Mouse (Mus musculus) heart, postnatal 14 days (tissue): ENCODE measurements around the gene Snx30. TPM values are rescaled to one million over a fixed set of nuclear protein-coding genes. Genes with fewer than 3 reads are reported as not detected.

Experiments used
- DNase-seq, 2 experiments: peaks; one replicate each; pipeline ENCODE4 v3.0.0; 2021 to 2022
- intact Hi-C: fragments of 180-260 bp; cut with DNase I; formaldehyde crosslinking; loops from one replicate; pipeline ENCODE4 v1.15.1; 2025
- total RNA-seq, 2 experiments: library from RNA; stranded (reverse); gene quantifications; 2 replicates each; pipeline ENCODE4 v1.2.3; 2021

Snx30 gene
- total RNA-seq, 2 experiments from 2014 or later = 5.0 to 8.2 TPM

GRCm38 (mm10) chr4:59819054-59819472, 13.4 kb downstream of the Snx30 start:
- intact Hi-C loops = no loop called here
- DNase-seq = no peak

GRCm38 (mm10) chr4:59819477-59820022, 13.9 kb downstream of the Snx30 start:
- peak in 1 of 2 experiments; percentile 22 for DNase-seq
- intact Hi-C loops = no loop called here

DNA sequence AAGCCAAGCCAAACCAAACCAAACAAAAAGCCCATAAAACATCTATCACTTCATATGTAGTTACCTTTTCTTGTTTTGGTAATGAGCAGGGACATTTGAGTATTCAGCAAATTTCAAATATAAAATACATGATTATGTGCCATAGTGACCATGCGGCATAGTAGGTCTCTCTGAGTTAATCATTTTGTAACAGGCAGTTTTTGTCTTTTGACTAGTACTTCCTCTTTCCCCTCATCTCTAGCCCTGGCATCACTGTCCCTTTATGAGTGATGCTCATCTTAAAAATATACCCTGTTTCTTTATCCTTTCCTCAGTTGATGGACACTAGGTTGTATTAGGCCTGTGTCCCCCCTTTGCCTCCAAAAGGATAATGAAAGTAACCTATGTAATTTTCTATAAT, 15.9 kb downstream of the Snx30 start:
- intact Hi-C loops = no loop called here
- DNase-seq = no peak

- no peak for DNase-seq
- intact Hi-C loops = no loop called here
These were observed 16.5 kb downstream of the Snx30 start for GRCm38 (mm10) chr4:59822119-59822518.

DNA sequence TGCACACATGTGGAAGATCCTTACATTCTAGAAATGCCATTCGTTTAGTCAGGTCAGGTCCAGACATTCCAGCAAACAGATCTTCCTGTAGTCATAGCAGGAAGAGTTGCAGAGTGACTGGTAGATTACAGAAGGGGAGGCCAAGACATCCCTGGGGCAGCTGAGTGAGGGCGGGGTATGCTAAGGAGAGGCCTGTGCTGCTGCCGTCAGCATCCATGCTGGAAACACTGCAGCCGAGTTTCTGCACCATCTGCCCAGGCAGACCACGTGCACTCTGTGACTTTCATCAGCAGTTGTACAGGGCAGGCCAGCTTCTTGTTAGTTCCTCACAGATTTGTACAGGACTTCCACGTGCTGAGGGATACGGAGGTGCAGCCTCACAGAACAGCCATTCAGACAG, 17.8 kb downstream of the Snx30 start:
- intact Hi-C loops = no loop called here

GRCm38 (mm10) chr4:59824860-59825259, 19.2 kb downstream of the Snx30 start:
- no peak for DNase-seq
- intact Hi-C loops = no loop called here

More for the DNA sequence above, 17.8 kb downstream of the Snx30 start:
- peak in 1 of 2 experiments; percentile 38 for DNase-seq

GRCm38 (mm10) chr4:59825634-59826033, 20.0 kb downstream of the Snx30 start:
- DNase-seq = no peak
- intact Hi-C loops = no loop called here

GRCm38 (mm10) chr4:59826381-59826780, 20.7 kb downstream of the Snx30 start:
- intact Hi-C loops = no loop called here
- DNase-seq = no peak

DNA sequence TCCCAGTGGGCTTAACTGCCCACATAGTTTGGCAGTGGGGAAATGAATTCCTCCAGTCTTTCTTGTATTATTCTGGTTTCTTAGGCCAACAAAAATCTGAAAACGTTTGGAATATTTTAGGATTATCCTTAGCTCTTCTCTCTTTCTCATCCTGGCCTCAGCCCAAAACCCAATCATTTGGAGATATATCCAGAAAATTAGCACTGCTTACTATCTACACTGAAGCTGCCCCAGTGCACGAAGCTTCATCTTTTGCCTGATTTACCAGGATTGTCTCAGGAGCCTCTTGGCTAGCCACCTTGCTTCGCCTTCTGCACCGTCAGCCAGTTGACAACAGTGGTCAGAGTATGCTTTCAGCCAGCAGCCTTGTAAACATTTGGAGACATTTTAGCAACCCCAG, 23.4 kb downstream of the Snx30 start:
- DNase-seq = no peak
- intact Hi-C loops = no loop called here

DNA sequence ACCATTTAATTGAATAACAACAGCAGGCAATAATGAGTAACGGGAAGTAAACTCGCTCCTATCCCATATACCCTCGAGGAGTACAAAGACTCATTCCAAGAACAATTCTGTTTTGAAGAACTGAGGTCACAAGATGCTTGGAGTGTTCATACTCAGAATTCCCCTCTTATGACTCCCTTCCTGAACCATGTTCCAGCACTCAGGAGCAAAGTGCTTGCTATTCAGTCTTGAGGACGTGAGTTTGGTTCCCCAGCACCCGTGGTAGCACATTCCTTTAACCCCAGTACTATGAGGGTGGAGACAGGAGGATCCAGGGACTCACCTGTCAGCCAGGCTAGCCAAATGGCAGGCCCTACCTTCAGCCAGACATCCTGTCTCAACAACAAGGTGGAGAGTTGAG, 25.4 kb downstream of the Snx30 start:
- no peak for DNase-seq
- intact Hi-C loops = no loop called here

- intact Hi-C loops = no loop called here
- DNase-seq = no peak
These were observed 27.2 kb downstream of the Snx30 start for GRCm38 (mm10) chr4:59832810-59833209.

- intact Hi-C loops = no loop called here
- DNase-seq = peak; percentile 44 to 60
These were observed 32.0 kb downstream of the Snx30 start for GRCm38 (mm10) chr4:59837659-59838058.

- intact Hi-C loops = loop anchor here (5.0 kb wide), 1 partner anchor 37 kb away; the partner anchor contains the start of gene Snx30
These were observed 39.0 kb downstream of the Snx30 start for GRCm38 (mm10) chr4:59844460-59845244.

DNA sequence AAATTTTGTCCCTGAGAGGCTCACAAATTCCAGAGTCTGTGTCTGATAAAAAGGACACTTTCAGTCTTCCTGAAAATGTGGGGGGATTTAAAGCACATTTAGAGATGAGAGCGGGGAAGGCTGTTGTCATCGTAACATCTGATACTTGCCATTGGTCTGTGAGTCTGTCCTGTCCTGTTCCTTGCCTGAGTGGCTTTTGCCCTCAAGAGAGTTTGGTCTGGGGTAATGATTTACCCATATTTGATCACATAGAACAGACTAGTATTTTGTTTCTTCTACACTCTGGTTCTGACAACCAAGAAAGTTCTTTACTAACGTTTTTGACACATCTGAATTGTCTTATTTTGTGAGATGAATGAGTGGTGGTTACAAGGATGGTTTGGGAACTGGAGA, 39.6 kb downstream of the Snx30 start:
- intact Hi-C loops = loop anchor here (5.0 kb wide), 1 partner anchor 38 kb away; the partner anchor contains the start of gene Snx30
- DNase-seq = no peak

More at GRCm38 (mm10) chr4:59844460-59845244, 39.0 kb downstream of the Snx30 start:
- DNase-seq = no peak

DNA sequence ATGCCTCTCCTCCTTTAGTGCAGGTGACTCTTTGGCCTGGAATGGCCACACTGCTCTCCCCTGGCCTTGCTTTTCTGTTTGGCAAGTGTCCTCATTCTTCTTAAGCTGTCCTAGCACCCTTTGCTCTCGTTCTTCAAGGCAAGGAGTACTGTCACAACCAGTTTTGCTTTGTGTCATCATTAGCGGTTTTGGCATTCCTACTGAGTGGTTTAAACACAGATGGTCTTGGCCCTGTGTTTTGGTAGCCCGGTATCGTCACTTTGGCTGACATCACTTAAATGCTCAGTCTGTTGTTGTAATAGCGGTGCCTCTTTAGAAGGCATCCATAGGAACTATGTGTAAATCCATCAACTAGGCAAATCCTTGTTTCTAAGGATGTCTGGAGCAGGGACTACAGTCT, 41.8 kb downstream of the Snx30 start:
- intact Hi-C loops = loop anchor here (5.0 kb wide), 1 partner anchor 40 kb away; the partner anchor contains the start of gene Snx30
- DNase-seq = no peak

- DNase-seq = peak; percentile 83 to 86
- intact Hi-C loops = loop anchor here (1.0 to 10.0 kb wide), 3 partner anchors 21 to 485 kb away; no protein-coding TSS in a partner anchor
These were observed 44.5 kb downstream of the Snx30 start for GRCm38 (mm10) chr4:59850181-59850580.

DNA sequence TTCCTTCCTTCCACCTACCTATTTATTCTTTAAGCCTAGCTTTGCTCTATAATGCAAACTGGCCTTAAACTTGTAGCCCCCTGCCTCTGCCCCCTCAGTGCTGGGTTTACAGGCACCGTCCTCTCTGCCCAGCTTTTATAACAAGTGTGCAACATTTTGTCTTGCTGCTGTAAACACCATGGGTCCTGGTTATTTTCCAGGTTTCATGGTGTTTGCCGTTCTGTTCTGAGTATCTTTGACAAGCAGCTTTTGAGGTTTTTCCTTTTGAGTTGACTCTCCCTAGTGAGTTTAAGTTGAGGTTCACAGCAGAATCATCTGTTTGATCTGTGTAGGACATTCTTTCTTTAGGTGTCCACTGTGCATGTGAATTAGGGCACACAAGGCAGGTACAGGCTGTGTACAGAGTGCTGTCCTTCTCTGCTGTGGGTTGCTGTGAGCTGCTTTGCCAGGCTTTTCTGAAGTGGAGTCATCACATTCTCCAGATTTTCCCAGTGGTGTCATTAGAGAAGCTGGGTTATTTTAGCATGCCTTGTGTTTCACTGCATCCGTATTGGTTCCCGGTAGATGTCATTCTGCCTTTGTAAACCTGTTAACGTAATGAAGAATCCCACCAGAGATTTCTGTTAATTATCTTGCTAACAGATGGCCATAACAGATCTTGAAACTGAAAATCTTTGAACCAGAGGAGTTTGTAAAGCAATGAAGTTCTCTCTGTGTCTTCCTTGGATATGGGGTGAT, 45.4 kb downstream of the Snx30 start:
- DNase-seq = no peak
- intact Hi-C loops = loop anchor here (1.0 to 10.0 kb wide), 3 partner anchors 20 to 486 kb away; no protein-coding TSS in a partner anchor

DNA sequence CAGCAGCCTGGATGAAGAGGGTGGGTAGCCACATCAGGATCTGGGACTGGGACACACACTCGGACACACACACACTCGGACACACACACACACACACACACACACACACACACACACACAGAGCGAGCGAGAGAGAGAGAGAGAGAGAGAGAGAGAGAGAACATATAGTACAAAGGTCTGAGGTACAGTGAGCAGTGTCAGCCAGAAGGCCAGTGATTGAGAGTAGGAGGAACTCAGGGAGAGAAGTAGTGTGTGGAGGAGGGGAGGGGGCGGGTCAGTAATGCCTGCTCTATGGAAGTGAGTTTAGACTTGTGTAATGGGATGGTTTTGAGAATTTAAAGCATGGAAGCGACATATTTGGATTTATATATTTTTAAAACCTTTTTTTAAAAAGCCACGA, 47.5 kb downstream of the Snx30 start:
- no peak for DNase-seq
- intact Hi-C loops = loop anchor here (10.0 kb wide), 1 partner anchor 488 kb away; no protein-coding TSS in a partner anchor

GRCm38 (mm10) chr4:59859693-59860425, 54.2 kb downstream of the Snx30 start:
- intact Hi-C loops = loop anchor here (10.0 kb wide), 1 partner anchor 495 kb away; no protein-coding TSS in a partner anchor
- DNase-seq = no peak

DNA sequence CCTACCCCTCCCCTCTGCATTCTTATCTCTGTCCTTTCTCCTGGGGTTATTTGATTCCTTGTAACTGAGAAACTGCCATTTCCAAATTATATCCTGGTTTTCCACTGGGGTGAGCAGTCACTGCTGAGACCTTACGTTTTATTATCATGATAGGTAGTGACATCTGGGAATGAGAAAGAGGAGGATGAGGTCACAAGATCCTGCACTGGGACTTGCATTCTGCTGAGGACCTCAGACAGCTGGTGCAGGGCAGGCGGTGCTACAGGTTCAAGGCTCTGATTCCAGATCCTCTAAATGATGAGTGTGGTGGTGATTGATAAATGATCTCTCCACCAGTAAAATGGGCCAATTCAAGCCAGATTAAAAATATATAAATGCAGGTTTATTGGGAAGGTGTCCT, 54.8 kb downstream of the Snx30 start:
- no peak for DNase-seq
- intact Hi-C loops = no loop called here
